Mouse (Mus musculus) mouse embryonic stem cell (cell line): ENCODE measurements around the gene Zfp592.

ENCODE experiments used
- in situ Hi-C, 2 experiments: fragments of 300-500 bp; cut with MboI; formaldehyde crosslinking; loops; 1 replicate in 1 of 2; 3 replicates in 1 of 2; pipeline ENCODE4 v1.14.3; 2019 to 2020; ENCODE audit warnings: low sequenced_read_pairs in 2 of 2, low pct_unique_long_range_greater_than_20kb in 1 of 2, mixed read lengths in 1 of 2; ENCODE audit not compliant: unreplicated experiment in 1 of 2

Gene Zfp592

DNA sequence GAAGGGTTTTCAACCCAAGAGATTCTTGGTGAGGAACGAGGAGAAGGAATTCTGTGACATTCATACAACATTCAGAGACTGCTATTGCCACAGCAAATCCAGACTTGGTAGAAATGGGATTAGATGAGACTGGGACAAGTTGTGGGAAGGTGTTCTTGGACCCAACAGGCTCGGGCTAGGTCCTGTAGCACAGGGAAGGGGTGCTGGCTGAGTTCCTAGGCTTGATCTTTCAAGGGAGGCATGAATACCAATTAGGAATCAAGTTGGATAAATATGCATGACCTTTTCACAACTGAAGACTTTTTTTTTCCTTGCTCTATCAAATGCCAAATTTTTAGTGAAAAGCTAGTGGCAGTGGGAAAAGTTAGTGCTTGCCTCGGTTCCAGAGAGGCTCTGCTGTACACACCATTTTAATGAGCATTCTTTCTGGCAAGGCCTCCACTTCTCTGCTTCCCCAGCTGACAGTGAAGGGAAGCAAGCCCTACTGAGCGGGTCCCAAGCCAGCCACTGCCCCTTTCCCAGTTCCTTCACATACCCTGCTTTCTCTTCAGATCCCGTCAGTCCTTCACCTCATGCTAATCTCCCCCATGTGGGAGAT, 49.6 kb downstream of the Zfp592 start:
- in situ Hi-C loops = no loop called here

DNA sequence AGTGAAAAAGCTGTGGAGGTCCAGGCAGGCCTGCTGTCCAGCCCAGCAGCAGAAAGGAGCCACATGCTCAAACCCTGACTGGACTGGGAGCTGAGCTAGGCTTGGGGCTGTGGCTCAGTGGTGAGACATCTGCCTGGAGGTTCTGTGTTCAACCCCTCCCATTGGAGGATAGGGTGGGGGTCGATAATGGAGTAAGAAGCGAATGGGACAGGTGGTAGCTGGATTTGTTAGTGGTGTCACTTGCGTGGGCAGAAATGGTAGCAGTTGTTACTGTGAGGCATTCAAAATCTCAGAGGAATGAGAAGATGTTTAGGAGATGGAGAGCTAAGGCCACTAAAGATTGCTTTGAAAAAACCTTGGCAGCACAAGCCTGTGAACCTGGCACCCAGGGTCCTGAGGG, 54.4 kb downstream of the Zfp592 start:
- in situ Hi-C loops = no loop called here

- in situ Hi-C loops = no loop called here
Measured at GRCm38 (mm10) chr7:81048513-81048912, 55.0 kb downstream of the Zfp592 start.

GRCm38 (mm10) chr7:81049966-81050365, 56.5 kb downstream of the Zfp592 start:
- in situ Hi-C loops = no loop called here

DNA sequence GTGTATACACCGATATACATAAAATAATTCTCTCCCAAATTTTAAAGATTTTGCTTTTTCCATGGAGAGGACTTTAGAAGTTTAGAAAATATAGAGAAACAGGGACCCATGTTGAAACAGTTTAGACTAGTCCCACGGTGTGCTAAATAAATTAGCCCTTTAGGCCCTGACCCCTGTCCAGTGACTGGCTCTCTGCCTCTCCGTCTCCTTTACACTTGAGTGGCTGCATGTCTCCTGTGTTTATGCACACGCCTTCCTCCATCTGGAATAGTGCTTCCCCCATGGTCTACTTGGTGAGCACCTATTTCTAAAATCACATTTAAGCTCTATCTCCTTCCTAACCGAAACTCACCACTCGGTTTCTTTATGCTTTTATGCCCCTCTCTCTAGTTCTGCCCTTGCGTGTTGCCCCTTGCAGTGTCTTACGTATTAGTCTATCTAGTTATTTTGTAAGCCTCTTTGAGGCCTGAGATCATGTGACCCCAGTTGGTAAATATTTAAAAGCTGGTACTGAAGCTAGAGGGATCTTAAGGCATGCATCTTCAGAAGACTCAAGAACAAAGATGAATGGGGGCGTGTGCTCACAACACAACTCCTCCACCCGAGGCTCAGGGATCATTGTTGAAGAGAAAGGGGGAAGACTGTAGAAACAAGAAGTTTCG, 62.4 kb downstream of the Zfp592 start:
- in situ Hi-C loops = no loop called here

GRCm38 (mm10) chr7:81057471-81057870, 64.0 kb downstream of the Zfp592 start, which contains the start of gene Alpk3:
Gene Alpk3 (plus strand): TSS chr7:81057600.
- in situ Hi-C loops = no loop called here

- in situ Hi-C loops = no loop called here
Measured at GRCm38 (mm10) chr7:81057901-81058711, 64.6 kb downstream of the Zfp592 start.

DNA sequence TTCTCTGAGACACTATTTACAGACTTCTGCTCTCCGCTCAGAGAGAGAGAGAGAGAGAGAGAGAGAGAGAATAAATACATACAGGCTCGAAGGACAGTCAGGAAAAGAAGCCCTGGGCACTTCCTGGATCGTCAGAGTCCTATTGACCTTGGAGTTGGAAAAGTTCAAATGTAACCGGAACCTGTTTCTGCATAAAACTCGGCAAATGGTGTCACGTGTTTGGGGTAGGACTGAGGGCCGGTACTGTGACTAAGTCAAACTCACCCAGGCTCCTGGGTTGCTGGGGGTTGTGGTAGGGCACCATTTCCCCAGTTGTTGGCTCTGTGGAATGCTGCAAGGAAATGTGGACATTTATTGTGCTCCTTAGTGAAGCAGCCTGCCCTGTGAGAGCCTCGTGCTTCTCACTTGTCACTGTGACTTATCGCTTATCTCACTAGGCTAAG, 65.3 kb downstream of the Zfp592 start:
- in situ Hi-C loops = no loop called here

GRCm38 (mm10) chr7:81059388-81059787, 65.9 kb downstream of the Zfp592 start:
- in situ Hi-C loops = no loop called here

- in situ Hi-C loops = loop anchor here (10.0 kb wide), 1 partner anchor 176 kb away; no protein-coding TSS in a partner anchor
Measured at GRCm38 (mm10) chr7:81060908-81061307, 67.4 kb downstream of the Zfp592 start.

- in situ Hi-C loops = loop anchor here (10.0 kb wide), 1 partner anchor 177 kb away; no protein-coding TSS in a partner anchor
Measured at GRCm38 (mm10) chr7:81061936-81062335, 68.5 kb downstream of the Zfp592 start.

DNA sequence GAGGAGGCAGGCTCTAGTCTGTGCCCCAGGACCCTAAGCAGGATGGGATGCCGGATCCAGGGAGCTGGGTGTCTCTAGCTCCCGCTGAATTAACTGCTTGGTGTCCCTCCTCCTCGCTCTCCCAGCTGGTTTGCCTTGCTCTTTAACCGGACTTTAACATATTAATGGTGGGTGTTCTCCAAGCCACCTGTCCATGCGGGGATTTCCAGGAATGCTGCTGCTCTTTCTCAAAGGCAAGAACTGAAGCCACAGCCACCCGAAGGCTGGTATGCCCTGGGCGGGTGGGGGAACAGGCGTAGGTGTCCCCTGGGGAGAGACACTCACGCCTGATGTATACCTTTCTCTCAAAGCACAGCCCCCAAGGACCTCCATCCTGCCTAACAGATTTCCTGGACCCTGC, 69.9 kb downstream of the Zfp592 start:
- in situ Hi-C loops = loop anchor here (10.0 kb wide), 1 partner anchor 179 kb away; no protein-coding TSS in a partner anchor

- in situ Hi-C loops = loop anchor here (10.0 kb wide), 1 partner anchor 182 kb away; no protein-coding TSS in a partner anchor
Measured at GRCm38 (mm10) chr7:81066714-81067113, 73.2 kb downstream of the Zfp592 start.

- in situ Hi-C loops = loop anchor here in 1 of 2 experiments (10.0 kb wide), 1 partner anchor 82 kb away; no protein-coding TSS in a partner anchor
Measured at GRCm38 (mm10) chr7:81072463-81072862, 79.0 kb downstream of the Zfp592 start.

DNA sequence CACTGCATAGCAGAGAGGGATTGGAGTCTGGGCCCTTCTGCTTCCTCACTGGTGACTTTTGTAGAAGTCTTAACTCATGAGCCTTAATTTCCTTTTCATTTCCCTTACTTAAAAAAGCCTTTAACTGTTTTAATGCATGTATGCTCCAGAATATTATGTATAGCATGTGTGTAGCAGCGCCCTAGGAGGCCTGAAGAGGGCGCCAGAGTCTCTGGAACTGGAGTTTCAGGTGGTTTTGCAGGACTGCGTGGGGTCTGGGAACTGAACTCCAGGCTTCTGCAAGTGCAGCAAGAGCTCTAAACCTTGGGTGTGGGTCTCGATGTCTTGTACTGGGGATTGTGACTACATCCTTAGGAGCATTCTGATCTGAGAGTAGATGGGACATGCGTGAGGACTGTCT, 79.8 kb downstream of the Zfp592 start:
- in situ Hi-C loops = loop anchor here in 1 of 2 experiments (10.0 kb wide), 1 partner anchor 82 kb away; no protein-coding TSS in a partner anchor

DNA sequence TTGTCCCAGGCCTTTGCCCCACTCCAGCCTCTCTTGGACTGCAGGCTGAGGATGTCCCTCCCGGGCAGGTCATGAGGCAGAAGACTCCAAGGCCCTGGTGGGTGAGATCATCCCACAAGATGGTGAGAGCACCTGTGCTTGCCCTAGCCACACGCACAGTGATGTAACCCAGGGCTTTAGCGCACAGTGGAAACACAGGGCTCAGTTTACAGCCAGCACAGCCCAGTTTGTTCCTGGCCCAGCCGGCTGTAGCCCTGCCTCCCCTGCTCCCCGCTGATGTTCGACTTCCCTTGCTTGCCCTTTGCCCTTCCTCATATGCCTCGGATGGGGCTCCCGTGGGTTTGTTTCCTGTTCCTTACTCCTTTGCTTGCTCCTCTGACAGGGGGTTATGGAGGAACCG, 81.1 kb downstream of the Zfp592 start:
- in situ Hi-C loops = loop anchor here in 1 of 2 experiments (10.0 kb wide), 1 partner anchor 80 kb away; no protein-coding TSS in a partner anchor

- in situ Hi-C loops = loop anchor here (5.0 to 10.0 kb wide), 2 partner anchors 77 to 80 kb away; no protein-coding TSS in a partner anchor
Measured at GRCm38 (mm10) chr7:81075299-81075698, 81.8 kb downstream of the Zfp592 start.

GRCm38 (mm10) chr7:81075732-81076131, 82.3 kb downstream of the Zfp592 start:
- in situ Hi-C loops = loop anchor here (5.0 to 10.0 kb wide), 2 partner anchors 77 to 79 kb away; no protein-coding TSS in a partner anchor

GRCm38 (mm10) chr7:81077009-81077408, 83.5 kb downstream of the Zfp592 start:
- in situ Hi-C loops = loop anchor here (5.0 to 10.0 kb wide), 2 partner anchors 75 to 78 kb away; no protein-coding TSS in a partner anchor
